20 mouse cellular contexts compared by ENCODE assay signal in the genomic region with DNA sequence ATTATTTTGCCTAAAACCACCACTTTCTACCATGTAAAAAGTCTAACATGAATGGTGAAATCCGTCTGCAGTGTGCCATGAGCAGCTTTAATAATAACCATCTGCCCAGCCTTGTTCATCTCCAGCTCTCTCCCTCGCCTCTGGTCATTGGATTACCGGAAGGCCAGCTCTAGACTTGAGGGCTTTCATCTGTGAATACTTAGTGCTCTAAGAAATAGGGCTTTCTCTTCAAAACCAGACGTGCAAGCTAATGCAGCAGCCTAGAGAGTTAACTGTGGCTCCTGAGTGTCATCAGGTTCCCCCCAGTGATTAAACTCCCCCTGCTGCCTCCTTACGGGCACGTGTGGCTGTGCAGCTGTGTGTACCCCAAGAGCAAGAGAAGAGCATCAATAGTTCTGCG. TPM values are rescaled to one million over a fixed set of nuclear protein-coding genes. Genes with fewer than 3 reads are reported as not detected.
"Had no signal": no experiment of that assay in that cellular context is flagged by ENCODE, and none has a peak within 500 bp of the region (broad histone marks: within the 10 kb centered on the region; RNA-seq: fewer than 3 reads in every experiment).

No protein-coding gene starts in this region.

- H3K9me3 ChIP-seq: limb, embryonic 13.5 days; liver, embryonic 13.5 days; midbrain, embryonic 15.5 days; neural tube, embryonic 12.5 days; neural tube, embryonic 15.5 days; stomach, embryonic 15.5 days had no signal

- H3K4me2 ChIP-seq: limb, embryonic 13.5 days; liver, embryonic 13.5 days; midbrain, embryonic 11.5 days; midbrain, embryonic 15.5 days; neural tube, embryonic 12.5 days; neural tube, embryonic 15.5 days; stomach, embryonic 15.5 days had no signal

- H3K27me3 ChIP-seq: limb, embryonic 13.5 days; liver, embryonic 13.5 days; midbrain, embryonic 15.5 days; neural tube, embryonic 12.5 days; neural tube, embryonic 15.5 days; stomach, embryonic 15.5 days had no signal

- DNase-seq: kidney, adult 2 months; kidney, postnatal 36 days; left cerebral cortex, postnatal 4 days; liver, embryonic 13.5 days; lung, adult 2 months; lung, postnatal 14 days; lung, postnatal 4 days; right cerebral cortex, adult 18-20 months; right cerebral cortex, postnatal 14 days; right cerebral cortex, postnatal 4 days; thymus, adult 18-20 months; thymus, postnatal 36 days had no signal

- H3K4me3 ChIP-seq: limb, embryonic 13.5 days; liver, embryonic 13.5 days; midbrain, embryonic 15.5 days; neural tube, embryonic 12.5 days; neural tube, embryonic 15.5 days; stomach, embryonic 15.5 days had no signal

- H3K9ac ChIP-seq: limb, embryonic 13.5 days; liver, embryonic 13.5 days; midbrain, embryonic 15.5 days; neural tube, embryonic 12.5 days; neural tube, embryonic 15.5 days; stomach, embryonic 15.5 days had no signal

- H3K36me3 ChIP-seq: limb, embryonic 13.5 days; liver, embryonic 13.5 days; midbrain, embryonic 15.5 days; neural tube, embryonic 12.5 days; neural tube, embryonic 15.5 days; stomach, embryonic 15.5 days had no signal

- ATAC-seq: midbrain, embryonic 15.5 days had no signal

- H3K4me1 ChIP-seq: liver, embryonic 13.5 days; neural tube, embryonic 15.5 days; stomach, embryonic 15.5 days had no signal

- H3K27ac ChIP-seq: kidney, postnatal 0 days; limb, embryonic 13.5 days; liver, embryonic 13.5 days; midbrain, embryonic 15.5 days; neural tube, embryonic 12.5 days; neural tube, embryonic 15.5 days; stomach, embryonic 15.5 days had no signal

RNA-seq across cellular contexts. Expression of gene Slco2a1, which starts 25.2 kb away (rescaled TPM):
- total RNA-seq: megakaryocyte-erythroid progenitor cell, adult 5-6 weeks had no signal
